Mouse (Mus musculus) neural tube, embryonic 14.5 days (tissue): ENCODE data around the gene Gm20388. TPM values are rescaled to one million over a fixed set of nuclear protein-coding genes. Genes with fewer than 3 reads are reported as not detected.
"Not testable (repeated sequence)": the region's sequence is repeated elsewhere in the genome, so short reads cannot be mapped to it uniquely, and the experiment has no call there.

Experiments
- ATAC-seq: fragments of 200-750 bp; cut with Nextera tagmentation; 2 replicates; pipeline ENCODE4 v1.8.0; 2017; ENCODE audit warnings: low read depth, mild to moderate bottlenecking, moderate TSS enrichment, moderate library complexity
- H3K27ac ChIP-seq: fragments of 300-500 bp; sonication (generic); 2 replicates; pipeline ENCODE4 v1.5.1; 2014; ENCODE audit warnings: low read depth, mild to moderate bottlenecking, control low read depth, low read length, moderate library complexity, mixed read lengths
- H3K27me3 ChIP-seq: fragments of 300-500 bp; sonication (generic); 2 replicates; pipeline ENCODE4 v1.6.1; 2014; ENCODE audit warnings: low read length; ENCODE audit not compliant: control insufficient read depth, insufficient read depth
- H3K36me3 ChIP-seq: fragments of 300-500 bp; sonication (generic); 2 replicates; pipeline ENCODE4 v1.6.1; 2014; ENCODE audit warnings: low read length, mixed read lengths; ENCODE audit not compliant: control insufficient read depth, insufficient read depth
- H3K4me1 ChIP-seq: fragments of 300-500 bp; sonication (generic); 2 replicates; pipeline ENCODE4 v1.6.1; 2014; ENCODE audit warnings: low read length; ENCODE audit not compliant: control insufficient read depth, insufficient read depth
- H3K4me2 ChIP-seq: fragments of 300-500 bp; sonication (generic); 2 replicates; pipeline ENCODE4 v1.6.1; 2014; ENCODE audit warnings: mild to moderate bottlenecking, low read depth, low read length, control low read depth
- H3K4me3 ChIP-seq: fragments of 300-500 bp; sonication (generic); 2 replicates; pipeline ENCODE4 v1.5.1; 2014; ENCODE audit warnings: low read depth, low read length, control low read depth, mixed read lengths
- H3K9ac ChIP-seq: fragments of 300-500 bp; sonication (generic); replicated peaks from 2 replicates; pipeline ENCODE4 v1.6.1; 2014; ENCODE audit warnings: low read depth, mild to moderate bottlenecking, control low read depth, low read length, mixed read lengths
- H3K9me3 ChIP-seq: fragments of 300-500 bp; sonication (generic); 2 replicates; pipeline ENCODE4 v1.6.1; 2016; ENCODE audit warnings: low read length; ENCODE audit not compliant: control insufficient read depth
- WGBS: fragments of 180-500 bp; shearing (Covaris S2); extraction: QIAGEN DNeasy Blood & Tissue Kit; methylation state at CpG from one replicate; pipeline ENCODE4 v1.1.7; 2014; 5-methylcytosine and 5-hydroxymethylcytosine counted together
- polyA plus RNA-seq: library from polyadenylated mRNA; unstranded; fragments of >200 nt; fragmentation: Nextera tagmentation; extraction: Ambion mirVana; gene quantifications from 2 replicates; pipeline ENCODE4 v1.2.1, GENCODE M21; 2014

The Gm20388 gene
- polyA plus RNA-seq, 1 experiment from 2014 or later, result 10.3 TPM

DNA sequence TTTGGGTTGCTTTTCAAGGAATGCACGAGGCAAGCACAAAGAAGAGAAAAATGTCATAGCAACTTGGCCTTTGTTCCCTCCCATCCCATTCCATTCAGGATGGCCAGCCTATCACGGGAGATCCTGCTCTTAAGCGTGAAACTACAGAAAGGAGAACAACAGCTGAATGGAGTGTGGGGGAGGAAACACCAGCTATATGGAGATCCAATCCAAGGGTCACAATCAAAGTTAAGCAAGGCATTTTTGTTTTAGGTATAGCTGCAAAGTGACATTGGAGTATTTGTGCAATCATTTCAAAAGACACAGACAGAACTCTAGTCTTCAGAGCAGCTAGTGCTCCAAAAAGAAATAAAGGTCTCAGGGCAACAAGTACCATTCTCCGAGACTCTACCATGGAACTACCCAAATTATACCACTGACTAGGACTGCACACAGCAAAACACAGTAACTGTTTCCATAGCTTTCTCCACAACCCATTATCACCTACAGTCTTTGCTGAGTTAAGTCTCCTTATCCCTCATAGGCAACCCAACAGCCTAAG lies 3129.5 kb downstream of the Gm20388 start:
- Histone ChIP-seq H3K4me1 (peaks cover 30% of the 10 kb centered on the region), H3K27me3 (no peaks in the 10 kb centered on the region), H3K4me3 (peak overlapping the region; percentile 99), H3K4me2 (peak overlapping the region; percentile 59), H3K9ac (no peak overlapping the region; the same call in 1 of the 2 replicates), H3K27ac (no peak overlapping the region), H3K36me3 (no peaks in the 10 kb centered on the region), H3K9me3 (no peaks in the 10 kb centered on the region)
- WGBS, result 6% methylated on average over 4 of the region's 4 CpGs
- no peak for ATAC-seq

DNA sequence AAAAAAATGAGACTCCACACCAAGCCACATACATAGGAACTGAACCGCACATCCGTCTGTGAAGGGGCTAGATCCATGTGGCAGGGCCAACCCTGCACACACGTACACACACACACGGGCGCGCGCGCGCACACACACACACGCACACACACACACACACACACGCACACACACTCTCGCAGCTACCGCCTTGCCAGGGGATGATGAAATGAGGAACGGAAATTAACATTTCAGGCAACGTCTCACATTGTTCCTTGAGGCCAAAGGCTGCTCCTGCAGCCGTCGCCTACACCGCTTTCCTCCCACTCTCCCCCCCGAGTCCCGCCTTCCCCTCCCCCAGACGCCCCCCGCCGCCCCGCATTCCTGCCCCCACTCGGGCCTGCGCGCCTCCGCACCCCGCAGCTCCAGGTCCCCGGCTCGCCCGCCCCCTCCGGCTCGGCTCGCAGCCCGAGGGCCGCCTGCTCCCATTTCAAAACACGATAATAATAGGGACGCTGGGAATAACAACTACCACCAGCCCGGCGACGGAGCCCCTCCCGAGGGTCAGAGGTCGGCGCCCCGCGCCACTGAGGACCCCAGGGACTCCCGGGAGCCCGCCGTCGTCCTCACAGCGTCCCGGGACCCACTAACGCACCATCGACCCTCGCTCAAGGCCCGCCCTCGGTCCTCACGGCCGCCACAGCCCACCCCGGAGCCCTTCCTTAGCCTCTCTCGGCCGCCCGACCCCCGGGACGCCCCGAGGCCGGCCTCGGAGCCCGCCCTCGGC lies 3130.6 kb downstream of the Gm20388 start:
- Histone ChIP-seq H3K9me3 (no peaks in the 10 kb centered on the region), H3K36me3 (no peaks in the 10 kb centered on the region), H3K4me1 (peaks cover 30% of the 10 kb centered on the region), H3K4me3 (peak overlapping the region; percentile 99), H3K4me2 (peak overlapping the region; percentile 59), H3K27ac (peak overlapping the region; percentile 93), H3K27me3 (no peaks in the 10 kb centered on the region), H3K9ac (peak overlapping the region; percentile 97)
- WGBS, result under 1% methylated on average over 57 of the region's 71 CpGs
- no peak for ATAC-seq

DNA sequence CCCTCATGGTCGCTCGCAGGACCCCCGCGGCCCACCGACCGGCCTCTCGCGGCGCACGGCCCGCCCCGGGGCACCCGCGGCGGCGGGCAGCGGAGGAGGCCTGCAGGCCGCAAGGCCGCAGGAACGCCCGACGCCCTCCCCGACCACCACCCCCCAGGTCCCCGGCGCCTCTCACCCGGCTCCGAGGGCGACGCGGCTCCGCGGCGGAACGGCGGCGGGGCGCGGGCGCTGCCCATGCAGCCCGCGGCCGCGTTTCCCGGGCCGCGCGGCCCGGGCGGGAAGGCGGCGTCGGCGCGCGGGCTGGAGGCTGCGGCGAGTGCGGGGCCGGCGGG lies 3131.1 kb downstream of the Gm20388 start:
- H3K9ac ChIP-seq, result peak overlapping the region; percentile 97
- ATAC-seq, result no peak; the same call in 1 of the 2 replicates
- H3K27me3 ChIP-seq, result no peaks in the 10 kb centered on the region
- WGBS, result under 1% methylated on average over 50 of the region's 60 CpGs
- peak overlapping the region; percentile 93 for H3K27ac ChIP-seq
- H3K9me3 ChIP-seq, result no peaks in the 10 kb centered on the region
- peak overlapping the region; percentile 59 for H3K4me2 ChIP-seq
- H3K4me1 ChIP-seq, result peaks cover 30% of the 10 kb centered on the region
- peak overlapping the region; percentile 99 for H3K4me3 ChIP-seq
- H3K36me3 ChIP-seq, result no peaks in the 10 kb centered on the region

DNA sequence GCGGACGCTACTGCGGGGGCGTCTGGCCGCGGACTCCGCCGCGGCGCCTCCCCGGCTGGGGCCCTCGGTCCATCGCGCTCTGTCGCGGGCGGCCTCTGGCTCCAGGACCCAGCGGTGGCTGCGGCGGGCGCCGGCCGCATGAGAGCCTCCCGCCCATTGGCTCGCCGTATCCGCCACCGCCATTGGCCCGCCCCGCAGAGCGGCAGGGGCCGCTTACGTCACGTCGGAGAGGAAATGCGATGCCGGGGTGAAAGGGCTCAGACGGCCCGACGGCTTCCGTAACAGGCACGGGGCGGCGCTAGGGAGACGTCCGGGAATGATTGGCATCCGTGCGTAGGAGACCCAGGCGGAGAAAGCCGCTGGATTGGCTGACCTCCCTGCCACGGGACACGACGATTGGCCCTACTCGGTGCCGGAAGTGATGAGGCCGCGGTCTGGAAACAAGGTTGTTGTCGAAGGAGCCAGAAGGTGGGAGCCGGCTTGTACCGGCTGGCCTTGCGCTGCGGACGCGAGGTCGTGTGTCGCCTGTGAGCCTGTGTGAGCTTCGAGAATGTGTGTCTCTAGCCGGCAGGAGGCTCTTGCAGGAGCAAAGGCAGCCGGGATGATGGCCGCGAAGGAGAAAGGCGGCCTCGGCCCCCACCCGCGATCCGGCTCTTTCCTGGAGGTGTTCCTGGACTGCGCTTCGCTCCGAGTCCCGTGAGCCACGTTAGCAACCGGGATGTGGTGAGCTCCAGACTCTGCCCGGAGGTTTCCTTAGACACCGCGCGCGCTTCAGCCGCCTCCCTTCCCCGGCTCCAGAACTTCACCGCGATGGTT lies 3131.7 kb downstream of the Gm20388 start, which contains the start of gene Ankrd11:
Gene Ankrd11, minus strand, starts transcription at position 120 of the 816 bp plus-strand sequence.
- peak; percentile 97 for ATAC-seq
- under 1% methylated on average over 90 of the region's 91 CpGs for WGBS
- peak within 1 kb of the TSS; percentile 77 for H3K4me2 ChIP-seq

DNA sequence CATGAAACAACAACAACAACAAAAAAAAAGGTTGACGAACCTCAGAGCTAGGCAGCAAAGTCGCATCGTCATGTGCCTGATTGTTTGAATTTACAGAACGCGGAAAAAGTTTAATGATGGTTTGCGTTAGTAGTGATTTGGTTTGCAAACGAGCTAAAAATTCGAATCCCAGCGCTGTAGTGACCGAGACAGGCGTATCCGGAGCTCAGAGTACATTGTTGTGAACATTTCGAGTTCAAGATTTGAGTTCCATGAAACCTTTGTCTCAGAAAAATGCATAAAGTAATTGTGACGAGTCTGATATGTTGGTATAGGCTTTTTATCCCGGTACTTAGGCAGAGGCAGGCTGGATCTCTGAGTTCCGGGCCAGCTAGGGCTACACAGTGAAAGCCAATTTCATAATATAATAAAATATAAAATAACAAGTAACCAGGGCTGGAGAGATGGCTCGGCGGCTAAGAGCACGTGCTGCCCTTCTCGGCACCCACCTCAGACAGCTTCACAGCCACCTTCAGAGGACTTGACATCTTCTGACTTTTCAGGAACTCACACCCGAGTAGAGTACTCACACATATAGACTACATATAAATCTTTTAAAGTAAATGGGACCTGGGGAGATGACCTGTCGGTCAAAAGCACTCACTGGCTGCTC lies 3132.5 kb downstream of the Gm20388 start:
- Histone ChIP-seq H3K4me1 (peaks cover 30% of the 10 kb centered on the region), H3K4me3 (peak overlapping the region; percentile 99), H3K9ac (peak overlapping the region; percentile 73), H3K27ac (peak overlapping the region; percentile 91), H3K27me3 (no peaks in the 10 kb centered on the region), H3K9me3 (no peaks in the 10 kb centered on the region), H3K36me3 (no peaks in the 10 kb centered on the region), H3K4me2 (peak overlapping the region; percentile 77)
- 25% methylated on average over 22 of the region's 22 CpGs for WGBS
- no peak for ATAC-seq

More for the DNA sequence above, 3131.7 kb downstream of the Gm20388 start, which contains the start of gene Ankrd11:
- Histone ChIP-seq H3K4me3 (peak within 1 kb of the TSS; percentile 99), H3K4me1 (peaks cover 30% of the 10 kb centered on the region), H3K27ac (peak within 1 kb of the TSS; percentile 93), H3K27me3 (no peaks in the 10 kb centered on the region), H3K9me3 (no peaks in the 10 kb centered on the region), H3K36me3 (no peaks in the 10 kb centered on the region), H3K9ac (peak within 1 kb of the TSS; percentile 97)

DNA sequence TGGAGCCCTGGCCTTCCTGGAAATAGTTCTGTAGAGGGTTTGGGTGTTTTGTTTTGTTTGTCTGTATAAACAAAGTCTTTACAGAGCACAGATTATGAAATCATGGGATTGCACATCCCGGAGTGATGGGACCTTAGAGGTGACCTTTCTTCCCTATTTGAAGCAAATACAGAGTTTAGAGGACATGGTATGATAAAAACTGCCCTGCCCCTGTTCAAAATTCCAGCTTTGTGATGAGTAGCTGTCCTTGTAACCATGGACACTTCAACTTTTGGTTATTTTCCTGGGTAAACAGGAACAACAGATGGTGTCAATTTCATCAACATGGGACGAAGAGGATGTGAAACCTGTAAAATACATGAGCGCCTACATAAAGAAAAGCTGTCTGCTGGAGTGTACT lies 3133.3 kb downstream of the Gm20388 start:
- no peak overlapping the region for H3K9ac ChIP-seq

DNA sequence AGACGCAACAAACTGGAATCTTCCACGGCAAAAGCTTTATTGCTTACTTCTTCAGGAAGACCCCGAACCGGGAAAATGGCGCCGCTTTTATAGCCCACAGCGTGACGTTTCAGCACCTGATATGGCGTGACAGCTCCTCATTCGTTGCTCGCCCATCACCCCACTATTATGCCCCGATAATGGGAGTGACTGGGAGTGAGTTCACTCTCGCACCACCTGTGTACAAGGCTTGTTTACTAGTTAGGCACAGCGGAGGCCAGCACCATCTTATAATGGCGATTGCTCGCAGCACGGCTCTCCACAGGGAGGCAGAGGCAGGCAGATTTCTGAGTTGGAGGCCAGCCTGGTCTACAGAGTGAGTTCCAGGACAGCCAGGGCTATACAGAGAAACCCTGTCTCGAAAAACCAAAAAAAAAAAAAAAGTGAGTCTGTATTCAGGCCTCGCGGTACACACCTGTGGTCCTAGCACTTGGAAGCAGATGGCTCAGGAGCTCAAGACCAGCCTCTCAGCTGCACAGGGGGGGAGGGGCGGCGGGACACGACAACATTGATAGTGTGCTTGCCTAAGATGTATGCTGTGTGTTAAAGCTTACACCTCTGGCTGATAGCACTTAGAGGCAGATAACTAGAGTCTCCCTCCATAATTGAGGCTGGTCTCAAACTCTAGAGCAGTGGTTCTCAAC lies 3134.2 kb downstream of the Gm20388 start:
- H3K9ac ChIP-seq, ATAC-seq, H3K4me3 ChIP-seq, H3K27me3 ChIP-seq, H3K27ac ChIP-seq, H3K9me3 ChIP-seq, H3K36me3 ChIP-seq, H3K4me2 ChIP-seq: not testable (repeated sequence)
- H3K4me1 ChIP-seq, result peaks cover 18% of the 10 kb centered on the region
- WGBS, result 93% methylated on average over 22 of the region's 23 CpGs

More for the DNA sequence above, 3133.3 kb downstream of the Gm20388 start:
- Histone ChIP-seq H3K4me3 (no peak overlapping the region), H3K36me3 (no peaks in the 10 kb centered on the region), H3K27ac (no peak overlapping the region), H3K4me1 (peaks cover 27% of the 10 kb centered on the region), H3K9me3 (no peaks in the 10 kb centered on the region), H3K27me3 (no peaks in the 10 kb centered on the region), H3K4me2 (no peak overlapping the region)
- ATAC-seq, result no peak
- 88% methylated on average over 3 of the region's 3 CpGs for WGBS

DNA sequence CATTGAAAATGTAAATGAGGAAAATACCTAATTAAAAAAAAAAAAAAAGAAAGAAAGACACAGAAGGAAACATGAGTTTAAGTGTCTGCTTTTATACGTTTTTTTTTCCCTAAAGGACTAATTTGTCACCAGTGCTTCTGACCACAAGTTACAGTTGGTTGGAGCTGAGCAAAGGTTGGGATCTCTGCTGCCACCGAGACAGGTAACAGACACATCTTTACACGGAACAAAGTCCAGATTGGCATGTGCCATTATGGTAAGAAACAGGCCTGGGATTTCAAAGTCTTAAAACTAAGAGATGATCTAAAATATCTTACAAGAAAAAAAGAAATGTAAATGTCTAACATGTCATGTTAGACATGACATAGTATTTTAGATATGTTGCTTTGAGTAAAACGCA lies 3136.1 kb downstream of the Gm20388 start:
- Histone ChIP-seq H3K9ac (no peak overlapping the region), H3K27ac (no peak overlapping the region), H3K4me1 (peaks cover 8% of the 10 kb centered on the region), H3K4me2 (no peak overlapping the region), H3K4me3 (no peak overlapping the region), H3K27me3 (no peaks in the 10 kb centered on the region), H3K36me3 (no peaks in the 10 kb centered on the region), H3K9me3 (no peaks in the 10 kb centered on the region)
- 89% methylated on average over 4 of the region's 4 CpGs for WGBS
- no peak for ATAC-seq
